Mouse (Mus musculus) ES-CJ7 (cell line): Measurements from ENCODE around the gene Higd1a.

ENCODE experiments used
- DNase-seq: peaks from one replicate; pipeline ENCODE4 v3.0.0; 2011; ENCODE audit warnings: low read depth, low spot score

Gene Higd1a

DNA sequence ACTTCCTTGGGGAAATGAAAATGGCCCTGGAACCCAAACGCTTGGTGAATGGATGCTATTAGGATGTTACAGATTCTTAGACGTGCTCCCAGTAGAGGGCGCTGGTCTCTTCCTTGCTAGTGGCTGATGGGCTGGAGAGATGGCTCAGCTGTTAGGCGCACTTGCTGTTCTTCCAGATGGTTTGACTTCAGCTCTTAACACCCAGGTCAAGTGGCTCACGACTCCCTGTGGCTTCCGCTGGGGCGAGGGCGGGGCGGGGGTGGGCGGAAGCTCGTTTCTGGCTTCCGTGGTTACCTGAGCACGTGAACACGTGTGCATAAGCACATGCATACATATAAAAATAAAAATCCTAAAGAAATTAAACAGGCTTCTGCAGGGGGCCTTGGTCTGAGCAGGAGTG lies 22.7 kb upstream of the Higd1a start:
- peak; percentile 86 for DNase-seq

DNA sequence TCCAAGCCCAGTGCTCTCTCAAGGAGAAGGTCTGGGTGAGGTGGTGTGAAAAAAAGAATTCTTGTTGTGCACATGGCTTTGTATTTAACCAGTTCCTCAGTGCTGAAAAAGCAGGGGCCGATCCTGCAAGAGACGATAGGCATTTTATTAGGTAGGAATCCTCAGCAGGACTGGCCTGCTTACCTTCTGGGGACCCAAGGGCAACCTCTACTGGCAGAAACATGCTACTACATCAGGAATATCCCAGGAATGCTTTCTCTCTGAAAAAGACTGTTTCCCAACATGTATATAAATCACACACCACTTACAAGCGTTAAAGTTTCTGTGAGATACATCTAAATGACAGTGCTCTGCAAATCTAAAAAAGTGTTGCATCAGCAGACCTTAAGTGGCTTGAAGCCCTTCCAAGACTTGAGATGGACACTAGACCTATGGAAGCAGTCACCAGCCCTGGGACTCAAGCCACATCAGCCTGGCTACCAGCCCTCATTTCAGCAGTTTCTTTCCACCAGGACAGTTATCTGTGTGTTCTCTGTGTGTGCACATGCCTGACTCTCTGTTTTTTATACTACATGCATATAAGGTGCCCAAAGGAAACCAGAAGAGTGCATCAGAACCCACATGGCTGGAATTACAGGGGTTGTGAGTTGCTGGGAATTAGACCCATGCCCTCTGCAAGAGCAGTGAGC lies 19.0 kb upstream of the Higd1a start:
- DNase-seq: peak; percentile 61

DNA sequence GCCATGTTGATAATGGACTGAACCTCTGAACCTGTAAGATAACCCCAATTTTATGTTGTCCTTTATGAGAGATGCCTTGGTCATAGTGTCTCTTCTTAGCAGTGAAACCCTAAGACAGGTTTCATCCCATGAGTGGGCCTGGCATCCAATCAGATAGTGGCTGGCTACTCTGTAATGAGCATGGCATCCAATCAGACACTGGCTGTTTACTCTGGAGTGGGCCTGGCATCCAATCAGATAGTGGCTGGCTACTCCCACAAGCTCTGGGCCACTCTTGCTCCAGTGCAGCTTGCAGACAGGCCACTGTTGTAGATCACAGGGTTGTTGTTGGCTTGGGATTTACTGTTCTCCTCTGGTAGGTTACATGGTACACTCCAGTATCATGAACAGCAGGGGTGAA lies 15.4 kb upstream of the Higd1a start:
- DNase-seq: no peak

DNA sequence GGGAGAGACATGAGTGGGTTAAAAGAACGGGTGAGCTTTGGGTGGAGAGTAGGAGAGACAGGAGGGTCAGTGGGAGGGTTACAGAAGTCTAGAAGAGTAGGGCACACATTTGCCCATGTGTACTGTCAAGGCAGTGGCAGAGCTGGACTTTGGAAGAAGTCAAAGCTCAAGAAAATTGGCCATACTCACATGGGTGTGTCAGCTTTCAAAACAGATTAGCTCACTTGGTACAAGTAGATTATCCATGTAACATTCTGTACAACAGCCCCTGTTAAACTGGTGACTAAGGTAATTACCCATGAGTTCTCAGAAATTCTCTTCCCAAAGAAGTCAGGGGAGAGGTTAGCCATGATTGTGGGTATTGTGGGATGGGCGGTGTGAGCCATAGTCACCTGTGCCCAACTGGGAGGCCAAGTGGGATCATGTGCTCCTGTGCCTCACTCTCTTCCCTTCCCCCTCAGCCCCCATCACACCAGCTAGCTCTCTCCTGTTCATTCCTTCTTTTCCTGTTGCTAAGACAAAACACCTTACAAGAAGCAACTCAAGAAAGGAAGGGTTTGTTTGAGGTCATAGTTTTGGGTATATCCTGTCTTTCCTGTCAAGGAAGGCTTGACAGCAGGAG lies 14.0 kb upstream of the Higd1a start:
- DNase-seq: no peak

DNA sequence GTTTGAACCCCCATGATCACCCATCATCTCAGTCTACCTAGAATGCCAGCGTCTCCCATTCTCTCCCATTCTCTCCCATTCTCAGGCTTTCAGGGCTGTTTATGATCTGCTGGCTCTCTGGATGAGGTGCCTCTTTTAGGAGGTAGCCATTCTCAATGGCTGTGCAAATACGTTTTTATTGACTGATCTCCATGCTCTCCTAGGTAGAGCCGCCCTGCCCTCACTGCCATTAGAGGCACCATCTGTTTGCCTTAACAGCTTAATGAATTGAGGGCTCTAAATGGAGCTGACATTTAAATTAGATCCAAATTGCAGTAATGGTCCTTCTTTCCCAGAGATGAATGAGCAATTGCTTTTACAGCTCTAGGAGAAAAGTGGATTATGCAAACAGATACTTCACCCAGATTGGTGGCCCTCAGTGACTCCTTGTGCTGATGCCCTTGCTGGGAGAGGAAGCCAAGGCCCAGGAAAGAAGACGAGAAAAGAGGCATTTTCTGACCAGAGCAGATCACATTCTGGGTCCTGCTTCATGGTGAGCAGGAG lies 11.9 kb upstream of the Higd1a start:
- no peak for DNase-seq

DNA sequence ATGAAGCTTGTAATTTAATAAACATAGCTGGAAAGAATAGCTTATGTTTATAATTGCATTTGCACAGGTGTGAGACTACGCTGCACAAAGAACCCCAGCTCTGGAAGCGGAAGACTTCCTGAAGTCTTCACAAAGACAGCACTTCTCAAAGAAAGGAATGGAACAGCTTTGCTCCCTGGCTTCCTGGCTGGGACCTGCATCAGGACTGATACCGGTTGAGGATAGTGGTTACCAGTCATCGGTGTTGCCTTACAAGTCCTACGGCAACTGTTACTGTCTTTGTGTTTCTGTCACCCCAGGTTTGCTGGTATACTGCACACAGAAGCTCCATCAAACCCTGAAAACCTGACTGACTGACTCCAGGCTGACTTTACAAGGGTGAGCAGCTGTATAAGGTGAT lies 11.3 kb upstream of the Higd1a start:
- DNase-seq: no peak

DNA sequence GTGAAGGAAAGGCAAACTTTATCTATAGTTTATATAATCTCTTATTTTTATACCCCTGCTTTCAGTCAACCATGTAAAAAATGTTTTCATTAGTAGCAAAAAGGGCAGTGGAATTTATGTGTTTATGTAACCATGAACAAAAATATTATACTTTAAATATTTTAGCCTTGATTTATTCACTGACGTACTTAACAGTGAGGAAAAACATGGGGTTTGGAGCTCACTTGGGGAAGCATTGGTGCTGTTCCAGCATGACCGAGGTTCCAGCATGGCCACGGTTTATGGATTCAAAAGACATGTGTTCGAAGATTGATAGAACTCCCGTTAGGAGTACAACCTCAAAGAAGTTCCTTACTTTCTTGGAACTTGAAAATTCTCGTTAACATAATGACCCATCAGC lies 10.1 kb upstream of the Higd1a start:
- no peak for DNase-seq

DNA sequence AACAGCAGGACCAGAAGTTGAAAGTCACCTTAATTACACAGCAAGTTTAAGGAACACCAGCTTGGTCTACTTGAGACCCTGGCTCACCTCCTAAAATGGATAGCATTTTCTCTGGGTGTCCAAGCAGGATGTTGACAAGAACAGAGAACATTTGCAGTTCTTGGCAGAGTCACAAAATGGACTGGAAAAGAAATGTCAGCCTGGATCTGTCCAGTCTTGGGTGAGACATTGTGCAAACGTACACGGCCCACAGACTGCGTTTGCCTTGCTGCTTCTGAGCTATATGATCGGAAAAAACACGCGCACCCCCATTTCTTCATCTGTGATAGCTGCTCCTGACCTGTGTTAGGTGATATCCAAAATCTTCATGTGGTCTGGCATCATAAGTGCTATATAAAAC lies 9.5 kb upstream of the Higd1a start:
- DNase-seq: no peak

DNA sequence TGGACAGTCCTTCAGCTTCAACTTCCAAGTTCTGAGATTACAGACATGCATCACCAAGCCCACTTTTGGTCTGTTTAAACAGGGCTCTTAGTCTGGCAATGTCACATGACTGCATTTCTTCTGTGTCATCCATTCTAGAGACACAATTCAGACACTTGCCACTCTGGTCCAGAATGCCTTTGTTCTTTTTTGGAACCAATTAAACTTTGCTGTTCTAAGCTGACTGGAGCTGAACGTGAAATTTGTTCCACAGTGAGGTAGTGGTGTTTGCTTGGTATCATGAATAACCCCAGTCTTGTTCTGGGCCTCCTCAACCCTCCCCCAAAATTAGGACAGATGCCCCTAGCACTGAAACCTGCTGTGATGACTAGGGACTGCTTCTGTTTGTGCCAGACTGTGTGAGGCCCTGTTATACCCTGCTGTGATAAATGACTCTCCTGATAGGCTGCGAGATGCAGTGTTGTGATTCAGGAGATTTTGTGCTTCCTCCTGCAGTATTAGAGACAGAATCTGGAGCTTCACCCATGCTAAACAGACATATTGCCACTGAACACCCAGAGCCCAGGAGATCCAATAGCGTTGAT lies 7.4 kb upstream of the Higd1a start:
- no peak for DNase-seq

DNA sequence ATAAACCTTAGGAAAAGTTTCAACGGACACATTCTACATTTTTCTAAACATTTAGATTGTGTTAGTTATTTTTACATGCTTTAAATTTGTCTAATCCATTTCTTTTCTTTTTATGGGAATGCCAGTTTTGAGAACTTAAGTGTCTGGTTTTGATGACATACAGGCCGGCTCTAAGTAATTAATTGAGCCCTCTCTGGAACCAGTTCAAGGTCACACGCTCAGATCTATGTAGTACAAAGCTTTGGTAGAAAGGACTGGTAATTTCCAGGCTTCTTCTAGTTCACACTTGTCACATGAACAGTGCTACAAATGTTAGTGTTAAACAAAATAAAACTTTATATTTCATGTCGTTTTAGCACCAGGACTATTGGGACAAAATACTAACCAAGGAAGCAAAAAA lies 6.7 kb upstream of the Higd1a start:
- DNase-seq: no peak

DNA sequence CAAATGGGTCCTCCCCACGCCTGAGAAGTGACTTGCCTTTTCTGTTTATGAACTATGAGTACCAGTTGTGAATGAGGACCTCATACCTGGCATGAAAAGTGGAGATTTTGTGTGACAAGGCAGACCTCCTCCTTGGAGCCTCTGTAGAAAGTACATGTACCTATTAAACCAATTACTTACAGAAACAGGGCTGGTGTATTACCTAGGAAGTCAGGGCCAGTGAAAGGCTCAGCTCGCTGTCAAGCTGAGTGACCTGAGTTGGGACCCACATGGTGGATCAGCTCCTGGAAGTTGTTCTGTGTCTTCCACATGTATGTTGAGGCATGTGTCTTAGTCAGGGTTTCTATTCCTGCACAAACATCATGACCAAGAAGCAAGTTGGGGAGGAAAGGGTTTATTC lies 2.8 kb upstream of the Higd1a start:
- DNase-seq: no peak

DNA sequence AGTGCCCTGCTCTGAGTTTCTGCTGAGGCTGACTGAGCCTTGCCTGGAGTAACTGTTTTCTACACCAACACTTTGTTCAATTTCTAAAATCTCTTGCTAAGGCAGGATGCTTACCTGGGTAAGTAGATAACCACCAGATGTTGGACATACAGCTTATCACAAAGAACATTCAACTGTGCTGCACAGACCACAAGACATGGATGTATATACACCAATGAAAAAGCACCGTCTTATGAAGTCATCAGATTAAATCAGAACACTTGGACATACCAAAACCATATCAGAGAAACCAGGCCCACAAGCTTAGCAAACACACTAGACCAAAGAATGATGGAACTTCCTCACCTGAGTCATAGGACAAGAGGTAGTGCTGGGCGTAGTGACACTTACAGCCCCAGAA lies 1.2 kb upstream of the Higd1a start:
- no peak for DNase-seq

DNA sequence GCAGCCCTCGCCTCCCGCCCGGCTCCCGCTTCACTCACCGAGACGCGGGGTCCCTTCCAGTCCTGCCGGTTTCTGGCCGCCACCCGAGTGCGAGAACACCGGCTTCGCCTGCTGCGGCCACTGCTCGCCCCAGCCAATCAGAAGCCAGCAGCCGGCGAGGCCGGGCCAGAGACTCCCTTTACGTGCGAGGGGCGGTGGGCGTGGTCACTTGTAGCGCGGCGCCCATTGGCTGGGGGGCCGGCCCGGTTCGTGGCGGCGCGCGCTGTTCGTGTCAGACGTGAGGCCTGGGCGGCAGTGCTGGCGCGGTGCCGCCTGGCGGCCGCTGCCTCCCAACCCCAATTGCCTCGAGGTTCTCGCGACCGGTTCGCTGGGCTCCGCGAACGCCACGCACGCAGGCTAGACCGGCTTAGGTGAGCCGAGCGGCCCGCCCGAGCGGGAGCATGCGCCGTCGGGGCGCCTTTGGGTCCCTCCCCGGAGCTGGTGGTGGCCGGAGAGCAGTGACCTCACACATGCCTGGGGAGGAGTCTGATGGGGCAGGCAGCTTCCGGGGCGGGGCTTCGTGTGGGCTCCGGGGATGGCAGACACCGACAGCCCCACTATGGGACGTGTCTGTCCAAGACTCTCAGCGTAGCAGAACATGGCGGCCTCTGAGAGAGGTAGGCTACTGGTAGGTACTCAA lies 549 bp downstream of the Higd1a start:
- DNase-seq: peak; percentile 95

DNA sequence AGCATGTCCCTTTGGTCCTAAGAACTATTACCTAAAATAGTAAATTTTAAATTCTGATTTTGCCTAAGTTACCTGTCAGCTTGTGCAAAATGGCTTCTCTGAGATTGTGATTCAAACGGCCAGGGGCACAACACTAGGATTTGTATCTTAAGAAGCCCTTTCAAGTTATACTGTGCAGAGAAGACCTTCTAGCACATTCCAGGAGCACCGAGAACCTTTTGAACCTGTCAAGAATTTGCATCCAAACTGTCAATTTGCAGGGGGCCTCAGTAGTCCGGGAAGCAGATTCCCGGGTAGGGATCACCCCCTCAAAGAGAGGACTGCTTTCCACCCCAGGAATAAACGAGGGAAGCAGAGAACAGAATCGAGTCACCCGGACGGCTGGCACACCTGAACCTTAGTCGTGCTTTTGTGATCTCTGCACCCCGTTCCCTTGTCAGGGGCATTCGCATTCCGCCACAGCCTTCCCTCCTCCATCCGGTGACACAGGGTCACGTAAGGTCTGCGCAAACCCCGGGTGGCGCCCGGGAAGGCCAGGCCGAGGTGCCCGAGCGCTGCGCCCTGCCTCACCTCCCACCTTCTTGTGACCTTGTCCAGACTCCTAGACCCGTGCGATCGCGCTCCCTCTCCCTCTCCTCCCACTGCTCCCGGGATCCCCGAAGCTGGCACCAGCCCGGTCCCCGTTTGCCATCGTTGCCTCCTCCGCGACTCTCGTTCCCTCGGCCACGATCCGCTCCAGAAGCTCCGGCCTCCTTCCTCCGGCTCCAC lies 1.3 kb downstream of the Higd1a start:
- DNase-seq: no peak

DNA sequence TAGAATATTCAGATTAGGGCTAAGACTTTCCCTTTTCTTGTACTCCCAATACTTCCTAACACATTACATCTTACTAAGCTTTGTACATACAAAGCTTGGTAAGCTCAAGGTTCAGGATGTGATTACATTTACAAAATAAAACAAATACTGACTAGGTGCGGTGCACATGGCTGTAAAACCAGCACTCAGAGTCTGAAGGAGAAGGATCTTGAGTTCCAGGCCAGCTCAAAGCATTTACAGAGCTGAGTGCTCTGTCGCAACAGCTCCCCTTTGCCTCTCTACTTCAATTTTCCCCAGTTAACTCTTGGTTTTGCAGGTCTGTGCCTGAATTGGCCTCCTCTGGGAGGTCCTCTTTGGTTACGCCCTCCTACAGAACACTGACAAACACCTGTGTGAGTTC lies 3.9 kb downstream of the Higd1a start:
- no peak for DNase-seq

DNA sequence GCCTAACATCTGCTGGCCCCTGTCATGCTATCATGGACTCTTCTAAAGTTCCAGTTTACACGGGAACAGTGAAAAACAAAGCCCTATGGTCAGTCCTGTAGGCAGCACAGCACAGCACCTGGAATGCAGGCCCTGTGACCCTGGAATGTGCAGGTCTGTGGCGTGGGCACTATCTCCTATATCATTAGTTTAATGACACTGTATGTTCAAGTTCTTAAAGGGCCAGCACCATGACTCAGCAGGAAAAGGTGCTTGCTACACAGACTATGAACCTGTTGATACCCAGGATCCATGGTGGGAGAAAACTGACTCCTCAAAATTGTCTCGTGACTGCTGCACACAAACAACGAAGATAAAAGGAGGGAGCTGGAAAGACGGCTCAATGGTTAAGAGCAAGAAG lies 10.3 kb downstream of the Higd1a start:
- DNase-seq: no peak

DNA sequence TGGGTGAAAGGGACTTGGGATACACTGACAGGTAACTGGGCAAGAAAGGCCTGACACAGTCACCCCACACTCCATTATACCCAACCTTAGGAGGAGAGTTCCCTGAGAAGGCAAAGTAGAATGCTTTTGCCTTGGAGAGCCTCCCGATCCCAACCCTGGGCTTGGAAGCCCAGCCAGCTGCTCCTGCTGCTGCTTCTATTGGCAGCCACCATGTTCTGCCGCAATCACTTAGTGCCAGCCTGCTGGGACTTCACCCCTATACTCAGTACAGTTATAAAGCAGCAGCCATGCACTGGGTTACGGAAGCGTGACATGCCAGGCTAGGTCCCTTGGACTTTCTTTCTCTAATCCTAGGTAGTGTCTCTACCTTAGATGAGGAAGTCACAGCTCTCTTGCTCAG lies 11.0 kb downstream of the Higd1a start:
- no peak for DNase-seq

DNA sequence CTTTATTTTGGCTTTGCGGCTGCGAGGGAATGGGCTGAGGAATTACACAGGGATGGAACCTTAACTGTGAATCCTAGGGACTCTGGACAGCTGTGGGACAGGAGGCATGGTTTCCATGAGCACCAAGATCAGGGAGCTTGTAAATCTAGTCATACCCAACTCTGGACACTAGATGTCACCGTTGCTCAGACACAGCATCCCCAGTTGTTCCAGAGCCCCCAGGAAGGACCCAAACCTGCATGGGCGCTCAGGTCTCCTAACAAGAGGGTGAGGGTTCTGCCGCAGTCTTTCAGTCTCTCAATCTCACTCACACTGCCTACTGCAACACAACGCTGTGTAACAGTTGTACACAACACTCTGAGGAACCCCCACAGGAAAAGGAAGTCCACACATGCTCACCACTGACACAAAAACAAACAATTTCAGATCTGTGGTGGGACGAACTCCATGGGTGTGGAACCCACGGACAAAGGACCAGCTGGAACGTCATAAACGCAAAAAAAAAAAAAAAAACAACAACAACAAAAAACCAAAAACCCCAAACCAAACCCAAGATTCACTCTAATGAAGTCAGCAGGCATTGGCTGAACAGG lies 11.5 kb downstream of the Higd1a start:
- DNase-seq: peak; percentile 75

DNA sequence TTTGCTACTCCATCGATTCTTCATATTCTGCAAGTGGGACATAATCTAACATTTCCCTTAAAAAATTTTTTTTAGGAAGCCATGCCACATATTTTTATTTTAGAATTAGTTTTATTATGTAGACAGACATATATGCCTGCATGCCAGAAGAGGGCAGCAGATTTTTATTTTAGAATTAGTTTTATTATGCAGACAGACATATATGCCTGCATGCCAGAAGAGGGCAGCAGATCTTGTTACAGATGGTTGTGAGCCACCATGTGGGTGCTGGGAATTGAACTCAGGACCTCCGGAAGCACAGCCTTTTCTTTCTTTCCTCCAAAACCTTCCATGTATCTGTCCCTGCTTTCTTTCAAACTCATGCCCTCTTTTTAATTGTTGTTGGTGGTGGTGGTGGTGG lies 15.2 kb downstream of the Higd1a start:
- peak; percentile 48 for DNase-seq

DNA sequence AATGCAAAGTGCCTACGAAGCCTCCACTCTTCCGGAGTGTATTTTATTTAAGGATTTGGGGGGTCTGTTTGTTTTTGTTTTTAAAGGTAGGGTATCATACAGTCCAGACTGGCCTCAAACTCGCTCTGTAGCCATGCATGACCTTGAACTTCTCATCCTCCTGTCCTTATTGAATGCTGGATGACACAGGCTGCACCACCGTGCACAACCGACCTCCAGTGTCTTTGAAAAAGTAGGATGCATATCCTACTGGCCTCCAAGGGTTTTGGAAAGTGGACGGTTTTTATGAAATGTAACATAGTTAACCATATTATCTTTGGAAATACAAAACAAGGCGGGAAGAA lies 18.6 kb downstream of the Higd1a start:
- DNase-seq: no peak

DNA sequence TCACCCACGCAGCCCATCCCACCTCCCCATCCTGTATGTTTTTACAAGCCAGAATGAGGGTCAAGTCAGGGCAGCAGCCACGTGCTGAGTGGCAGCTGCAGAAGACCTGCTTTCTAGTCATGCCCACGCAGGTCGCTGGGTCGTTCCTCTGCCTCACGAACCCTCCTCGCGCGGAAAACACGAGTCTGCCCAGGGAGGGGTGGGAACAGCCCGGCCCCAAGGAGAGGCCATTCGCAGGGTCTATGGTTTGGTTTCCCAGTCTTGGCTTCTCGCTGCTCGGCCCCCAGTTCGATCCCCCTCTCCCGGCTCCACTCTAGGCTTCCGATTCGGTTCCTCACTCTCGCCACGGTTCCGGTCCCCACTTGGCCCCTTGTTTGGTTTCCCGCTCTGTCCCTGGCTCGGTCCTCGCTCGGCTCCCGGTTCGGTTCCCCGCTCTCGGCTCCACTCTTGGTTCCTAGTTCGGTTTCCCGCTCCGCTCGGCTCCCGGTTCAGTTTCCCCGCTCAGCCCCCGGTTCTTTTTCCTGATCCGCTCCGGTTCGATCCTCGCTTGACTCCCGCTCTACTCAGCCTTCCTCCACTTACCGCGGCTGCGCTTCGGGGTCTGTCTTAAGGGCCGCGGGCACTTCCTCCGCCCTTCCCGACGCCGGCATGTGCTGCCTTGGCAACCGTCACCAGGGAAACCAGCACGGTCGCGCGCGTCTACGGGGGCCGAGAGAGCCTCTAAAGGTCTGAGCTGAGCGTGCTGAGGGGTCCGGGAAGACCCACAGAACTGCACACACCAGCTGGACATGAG lies 19.1 kb downstream of the Higd1a start, which contains the start of gene Ccdc13:
Ccdc13 (minus strand) TSS at position 633 of the 793 bp plus-strand sequence.
- DNase-seq: peak; percentile 90
